Mouse (Mus musculus) ES-E14 (cell line): ENCODE data around the gene Gal3st3.

Experiments used
- CHD2 ChIP-seq: IDR thresholded peaks from 2 replicates; pipeline ENCODE4 v1.6.1; 2014; ENCODE audit warnings: mild to moderate bottlenecking, low read depth, low read length, inconsistent platforms
- MAFK ChIP-seq: IDR thresholded peaks from 2 replicates; pipeline ENCODE4 v1.6.1; 2014; ENCODE audit warnings: mild to moderate bottlenecking, low read depth, low read length, inconsistent platforms; ENCODE audit not compliant: insufficient read depth
- ZNF384 ChIP-seq: IDR thresholded peaks from 2 replicates; pipeline ENCODE4 v1.6.1; 2012; ENCODE audit warnings: low read depth, low read length, inconsistent platforms

DNA sequence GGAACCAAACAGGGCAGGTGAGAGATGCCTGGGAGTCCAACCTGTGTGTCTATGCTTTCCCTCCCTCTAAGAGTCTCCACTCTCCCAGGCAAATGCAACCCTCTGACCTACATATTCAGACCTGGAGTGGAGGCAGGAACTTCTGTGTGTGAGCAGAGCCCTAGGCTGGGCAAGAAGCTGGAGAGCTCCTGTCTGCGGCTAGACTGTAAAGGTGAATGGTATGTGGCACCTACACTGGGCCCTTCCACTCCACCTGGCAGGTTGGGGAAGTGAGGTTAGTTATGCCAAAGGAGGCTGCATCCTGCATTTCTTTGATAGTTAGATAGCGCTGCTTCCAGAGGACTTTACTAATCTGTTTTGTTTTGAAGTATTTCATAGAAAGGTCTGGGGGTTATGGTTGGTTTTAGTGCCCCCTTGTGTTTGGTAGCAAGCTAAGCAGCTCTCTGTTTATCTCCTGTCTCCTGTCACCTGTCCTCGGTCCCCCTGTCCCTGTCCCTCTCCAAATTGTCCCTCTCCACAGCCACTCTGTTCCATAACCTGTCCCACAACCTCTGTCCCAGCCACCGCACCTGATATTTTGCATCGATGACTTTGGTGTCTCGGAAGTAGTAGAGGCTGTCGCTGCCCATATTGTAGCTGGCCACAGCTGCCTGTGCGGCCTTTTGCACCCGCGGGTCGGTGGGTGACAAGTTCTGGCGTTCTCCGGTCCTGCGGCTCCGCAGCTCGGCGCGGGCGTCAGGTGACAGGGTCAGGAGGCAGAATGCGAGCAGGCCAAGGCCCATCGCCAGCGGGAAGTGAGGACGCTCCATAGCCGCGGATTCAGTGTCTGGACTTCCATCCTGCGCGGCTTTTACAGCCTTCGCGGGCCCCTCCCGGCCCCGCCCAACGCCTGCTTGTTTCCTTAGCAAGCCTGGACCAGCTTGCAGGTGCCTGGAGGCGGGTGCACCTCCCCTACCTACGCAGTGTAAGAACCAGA, 50.7 kb downstream of the Gal3st3 start:
- TF ChIP-seq ZNF384 (no peak), CHD2 (no peak), MAFK (no peak)
